Mouse (Mus musculus) G1E-ER4 (cell line): Measurements from ENCODE around the gene 2900011O08Rik. TPM values are rescaled to one million over a fixed set of nuclear protein-coding genes. Genes with fewer than 3 reads are reported as not detected.

Source experiments
- GATA1 ChIP-seq: IDR thresholded peaks from one replicate; pipeline ENCODE4 v1.8.0; 2012; ENCODE audit warnings: low read length, inconsistent platforms
- polyA plus RNA-seq: library from polyadenylated mRNA; stranded (reverse); fragments of >175 nt; gene quantifications from 2 replicates; pipeline ENCODE4 v1.2.3, GENCODE M21; 2012

Gene 2900011O08Rik
- polyA plus RNA-seq, 1 experiment = not detected

- no peak for TF ChIP-seq GATA1
These were observed 59.9 kb downstream of the 2900011O08Rik start for GRCm38 (mm10) chr16:14046224-14046756.

GRCm38 (mm10) chr16:14052221-14052620 is 65.8 kb downstream of the 2900011O08Rik start:
- TF ChIP-seq GATA1 = no peak

- no peak for TF ChIP-seq GATA1
These were observed 66.7 kb downstream of the 2900011O08Rik start for GRCm38 (mm10) chr16:14053116-14053515.

- no peak for TF ChIP-seq GATA1
These were observed 68.9 kb downstream of the 2900011O08Rik start for GRCm38 (mm10) chr16:14055271-14055670.

GRCm38 (mm10) chr16:14056734-14057133 is 70.3 kb downstream of the 2900011O08Rik start:
- TF ChIP-seq GATA1 = no peak

- TF ChIP-seq GATA1 = no peak
These were observed 72.1 kb downstream of the 2900011O08Rik start for GRCm38 (mm10) chr16:14058541-14058940.

GRCm38 (mm10) chr16:14059118-14059854 is 72.9 kb downstream of the 2900011O08Rik start:
- no peak for TF ChIP-seq GATA1

- TF ChIP-seq GATA1 = no peak
These were observed 73.5 kb downstream of the 2900011O08Rik start for GRCm38 (mm10) chr16:14059869-14060268.

GRCm38 (mm10) chr16:14070471-14071169 is 84.2 kb downstream of the 2900011O08Rik start:
- TF ChIP-seq GATA1 = no peak

- no peak for TF ChIP-seq GATA1
These were observed 96.5 kb downstream of the 2900011O08Rik start for GRCm38 (mm10) chr16:14082925-14083324.

GRCm38 (mm10) chr16:14088249-14088648 is 101.8 kb downstream of the 2900011O08Rik start:
- no peak for TF ChIP-seq GATA1

GRCm38 (mm10) chr16:14089296-14089695 is 102.9 kb downstream of the 2900011O08Rik start:
- TF ChIP-seq GATA1 = no peak

- no peak for TF ChIP-seq GATA1
These were observed 105.4 kb downstream of the 2900011O08Rik start for GRCm38 (mm10) chr16:14091771-14092170.

- no peak for TF ChIP-seq GATA1
These were observed 119.5 kb downstream of the 2900011O08Rik start for GRCm38 (mm10) chr16:14105891-14106290.

GRCm38 (mm10) chr16:14109651-14110230 is 123.3 kb downstream of the 2900011O08Rik start:
- TF ChIP-seq GATA1 = no peak

- no peak for TF ChIP-seq GATA1
These were observed 124.5 kb downstream of the 2900011O08Rik start for GRCm38 (mm10) chr16:14110922-14111321.
